Mouse (Mus musculus) spleen, adult 12 weeks (tissue): Measurements from ENCODE around the gene Adam30.

Source experiments
- DNase-seq: peaks from one replicate; pipeline ENCODE4 v3.0.0; 2022; ENCODE audit warnings: low spot score

Adam30 gene

GRCm38 (mm10) chr3:98187777-98188176, 27.3 kb downstream of the Adam30 start:
- no peak for DNase-seq

- no peak for DNase-seq
These were observed 37.5 kb downstream of the Adam30 start for GRCm38 (mm10) chr3:98197711-98198532.

- no peak for DNase-seq
These were observed 39.3 kb downstream of the Adam30 start for GRCm38 (mm10) chr3:98199747-98200146.

- no peak for DNase-seq
These were observed 42.9 kb downstream of the Adam30 start for GRCm38 (mm10) chr3:98203282-98203681.

GRCm38 (mm10) chr3:98206977-98207376, 46.5 kb downstream of the Adam30 start:
- DNase-seq = no peak

GRCm38 (mm10) chr3:98209161-98209560, 48.7 kb downstream of the Adam30 start:
- no peak for DNase-seq

GRCm38 (mm10) chr3:98210860-98211259, 50.4 kb downstream of the Adam30 start:
- no peak for DNase-seq

GRCm38 (mm10) chr3:98211301-98212081, 51.1 kb downstream of the Adam30 start:
- no peak for DNase-seq
